In genomic region chr6:128063501-128063900, GRCm38 (mm10) we compare ENCODE assay signal across 10 mouse cellular contexts.
DNase-seq lines count a peak whose midpoint lies in the region.
"Had no signal": no experiment of that assay in that cellular context is flagged by ENCODE, and none has a peak within 500 bp of the region (broad histone marks: within the 10 kb centered on the region; RNA-seq: fewer than 3 reads in every experiment).

No protein-coding gene starts in this region.

- H3K4me1 ChIP-seq in hindbrain, embryonic 10.5 days (replicated peaks): peaks cover 38% of the 10 kb centered on the region

- no peak overlapping the region for H3K27ac ChIP-seq in hindbrain, embryonic 10.5 days
- H3K27ac ChIP-seq: heart, embryonic 13.5 days; midbrain, embryonic 12.5 days had no signal

- H3K27me3 ChIP-seq in hindbrain, embryonic 10.5 days (ENCODE audit: insufficient read depth, poor library complexity, severe bottlenecking): no peaks in the 10 kb centered on the region
- H3K27me3 ChIP-seq: heart, embryonic 13.5 days; midbrain, embryonic 12.5 days had no signal

- H3K4me3 ChIP-seq in hindbrain, embryonic 10.5 days: no peak overlapping the region
- H3K4me3 ChIP-seq: heart, embryonic 13.5 days; midbrain, embryonic 12.5 days had no signal

- no peaks in the 10 kb centered on the region; the same call in 1 of the 2 replicates for H3K36me3 ChIP-seq in hindbrain, embryonic 10.5 days
- H3K36me3 ChIP-seq: midbrain, embryonic 12.5 days had no signal

- 85% methylated on average over 1 of the region's 1 CpGs for WGBS in large intestine, adult 2 months
- WGBS in hindbrain, embryonic 10.5 days: 90% methylated on average over 1 of the region's 1 CpGs

- DNase-seq in adrenal gland, adult (ENCODE audit: inconsistent age in 2 of 2, low spot score in 1 of 2): peak; percentile 43 to 82
- no peak for DNase-seq in adrenal gland, postnatal 4 days (ENCODE audit: low spot score in 2 of 2)
- peak; percentile 37 for DNase-seq in ovary, postnatal 14 days (ENCODE audit: low spot score)
- DNase-seq in ovary, postnatal 10 days (ENCODE audit: low spot score): no peak
- DNase-seq in cerebellum, adult 11-12 months: peak; percentile 69
- peak; percentile 3 for DNase-seq in large intestine, adult 2 months (ENCODE audit: low read depth, low spot score)
- peak; percentile 14 to 35 for DNase-seq in thymus, postnatal 36 days
- no peak for DNase-seq in hindbrain, embryonic 10.5 days (ENCODE audit: low spot score)

- H3K9me3 ChIP-seq in hindbrain, embryonic 10.5 days: no peaks in the 10 kb centered on the region
- H3K9me3 ChIP-seq: heart, embryonic 13.5 days; midbrain, embryonic 12.5 days had no signal

Comparison
In these comparisons a context has a peak if more than half of its experiments do, and no peak if none do; other contexts are left out.
1. DNase-seq: peak in adrenal gland, adult (2 of 2), ovary, postnatal 14 days (single experiment), cerebellum, adult 11-12 months (single experiment), large intestine, adult 2 months (single experiment) and thymus, postnatal 36 days (2 of 2); none in adrenal gland, postnatal 4 days (0 of 2), ovary, postnatal 10 days (single experiment) and hindbrain, embryonic 10.5 days (single experiment).